Mouse (Mus musculus) skeletal muscle tissue, adult 2 months (tissue): ENCODE measurements at regions not wholly inside any gene's neighbourhood (a gene's known extent, or its start where the extent isn't known, plus 50 kb on each side); places are given as distances from the start of the nearest gene placed in this dataset.

Source experiments
- DNase-seq: peaks from one replicate; pipeline ENCODE4 v3.0.0-alpha.2; 2012; ENCODE audit warnings: low read depth, low spot score

DNA sequence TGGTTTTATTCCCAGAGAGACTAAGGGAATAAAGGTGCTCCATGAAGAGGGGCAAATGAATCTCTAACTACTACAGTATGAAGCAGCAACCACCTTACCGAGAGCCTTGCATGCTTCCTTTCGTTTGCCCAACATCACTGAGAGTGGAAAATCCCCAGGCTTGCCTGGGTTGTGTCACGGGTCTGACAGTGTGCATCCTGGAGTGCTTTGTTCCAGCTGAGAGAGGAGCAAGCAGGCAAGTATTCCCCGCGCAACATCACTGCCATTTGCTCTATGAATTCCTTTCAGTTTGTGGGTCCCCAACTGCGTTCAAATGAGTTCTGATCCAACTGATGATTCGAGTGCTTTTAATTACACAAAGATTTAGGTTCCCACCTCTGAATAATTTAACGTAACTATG is 253.9 kb upstream of the Nsun2 start:
- DNase-seq = no peak

DNA sequence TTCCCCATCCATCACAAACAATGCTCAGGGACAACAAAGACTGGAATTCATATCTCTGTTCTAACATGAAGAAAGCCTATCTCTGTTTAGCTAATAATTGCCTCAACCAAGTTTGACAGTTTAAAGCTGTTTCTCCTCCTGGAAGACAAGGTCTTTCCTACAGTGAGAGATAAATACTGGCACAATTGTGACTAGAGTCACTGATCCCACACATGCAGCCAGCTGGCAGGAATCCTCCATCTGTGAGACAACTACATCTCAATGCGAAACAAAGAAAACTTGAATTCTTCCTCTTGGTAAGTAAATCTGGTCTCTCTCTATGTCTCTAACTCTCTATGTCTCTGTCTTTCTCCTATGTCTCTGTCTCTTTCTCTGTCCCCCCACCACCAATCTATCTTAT is 239.1 kb upstream of the Nsun2 start:
- DNase-seq = no peak

DNA sequence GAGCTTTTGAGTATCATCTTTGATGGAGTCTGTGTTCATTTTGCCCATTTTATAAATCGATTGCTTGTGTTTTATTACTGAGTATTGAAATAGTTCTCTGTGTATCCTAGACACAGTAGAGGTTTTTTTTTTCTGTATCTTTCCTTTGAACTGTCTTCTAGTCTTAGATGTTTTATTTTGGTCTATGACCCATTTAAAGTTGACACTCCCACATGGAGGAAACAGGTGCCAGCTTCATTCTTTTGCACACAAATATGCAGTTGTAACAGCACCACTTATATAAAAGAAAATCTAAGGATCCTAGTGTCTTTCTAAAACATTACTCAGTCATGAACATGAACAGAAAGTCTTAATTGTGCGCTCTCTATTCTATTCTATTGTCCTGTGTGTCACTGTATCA is 230.2 kb upstream of the Nsun2 start:
- no peak for DNase-seq

DNA sequence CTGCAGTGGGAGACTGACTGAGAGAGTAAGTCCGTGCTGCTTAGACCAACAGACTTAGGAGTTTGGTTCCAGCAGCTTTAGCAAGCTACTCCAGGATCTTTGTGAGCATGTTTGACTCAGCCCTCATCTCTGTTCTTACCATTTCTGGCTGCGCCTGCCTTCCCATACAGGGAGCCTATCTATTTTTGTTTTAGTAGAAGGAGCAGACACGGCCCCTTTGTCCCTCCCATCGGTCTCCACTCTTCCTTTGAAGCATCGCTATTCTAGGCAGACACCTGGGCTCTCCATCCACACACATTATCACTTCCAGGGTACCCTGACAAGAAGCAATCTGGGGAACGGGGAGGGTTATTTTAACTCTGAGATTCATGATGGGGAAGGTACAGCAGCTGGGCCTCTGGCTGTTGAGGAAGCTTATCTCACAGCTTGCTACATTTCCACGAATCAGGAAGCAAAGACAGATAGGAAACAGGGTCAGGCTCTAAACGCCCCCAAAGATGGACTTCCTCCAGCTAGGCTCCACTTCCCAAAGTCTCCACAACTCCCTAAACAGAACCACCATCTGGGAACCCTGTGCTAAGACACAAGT is 203.0 kb upstream of the Nsun2 start:
- DNase-seq = no peak

DNA sequence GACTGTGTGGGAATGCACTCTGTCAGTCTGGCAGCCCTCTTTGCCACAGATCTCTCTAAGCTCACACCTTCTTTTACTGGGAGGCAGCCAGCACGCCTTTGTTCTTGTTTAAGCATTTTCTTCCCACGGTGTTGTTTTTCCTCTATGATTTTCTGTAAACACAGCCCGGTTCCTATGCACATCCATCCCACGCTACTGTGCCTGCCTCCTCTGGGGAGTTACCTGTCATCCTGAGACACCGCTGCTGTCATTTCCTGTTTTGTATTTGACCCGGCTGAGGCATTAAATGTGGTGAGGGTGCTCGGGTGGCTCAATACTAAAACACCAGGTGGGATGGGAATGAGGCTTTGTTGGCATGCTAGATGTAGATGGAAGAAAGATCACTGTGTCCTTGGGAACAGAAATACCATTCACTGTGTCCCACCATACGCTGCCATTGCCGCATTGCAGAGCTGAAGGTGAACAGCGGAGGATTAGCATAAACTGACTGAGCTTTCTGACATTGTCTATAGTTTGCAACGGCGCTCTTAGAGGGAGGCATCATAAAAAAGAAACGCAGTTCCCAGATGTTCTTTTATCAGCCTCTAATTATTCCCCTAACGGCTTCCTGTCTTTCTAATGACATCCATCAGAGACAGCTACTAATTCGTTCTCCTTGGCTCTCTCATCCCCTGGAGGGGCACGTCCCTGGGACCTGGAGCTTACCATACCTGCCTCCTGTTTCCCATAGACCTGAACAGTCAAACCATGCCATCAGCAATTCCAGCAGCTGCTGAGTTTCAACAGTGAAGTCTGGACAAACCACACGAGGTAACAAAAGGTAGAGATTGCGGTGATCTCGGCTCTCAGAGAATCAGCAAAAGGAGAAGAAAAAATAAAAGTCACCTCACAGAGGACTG is 201.8 kb upstream of the Nsun2 start:
- no peak for DNase-seq

DNA sequence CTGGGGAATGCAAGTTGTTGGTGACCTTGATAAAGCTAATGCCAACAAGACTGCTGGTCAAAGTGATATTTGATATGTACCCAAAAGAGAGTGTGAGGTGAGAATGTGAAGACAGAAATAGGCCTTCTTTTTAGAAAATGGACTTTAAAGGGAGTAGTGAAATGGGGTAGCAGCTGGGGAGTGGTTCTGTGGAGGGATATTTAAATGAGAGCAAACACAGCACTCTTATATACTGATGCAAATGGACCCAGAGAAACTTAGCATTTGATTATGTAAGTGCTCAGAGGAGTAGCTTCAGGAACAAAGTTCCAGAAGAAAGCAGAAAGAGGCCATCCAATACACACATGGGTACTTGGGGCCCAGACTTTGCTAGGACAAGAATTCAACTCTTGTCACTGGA is 189.7 kb upstream of the Nsun2 start:
- DNase-seq = no peak

DNA sequence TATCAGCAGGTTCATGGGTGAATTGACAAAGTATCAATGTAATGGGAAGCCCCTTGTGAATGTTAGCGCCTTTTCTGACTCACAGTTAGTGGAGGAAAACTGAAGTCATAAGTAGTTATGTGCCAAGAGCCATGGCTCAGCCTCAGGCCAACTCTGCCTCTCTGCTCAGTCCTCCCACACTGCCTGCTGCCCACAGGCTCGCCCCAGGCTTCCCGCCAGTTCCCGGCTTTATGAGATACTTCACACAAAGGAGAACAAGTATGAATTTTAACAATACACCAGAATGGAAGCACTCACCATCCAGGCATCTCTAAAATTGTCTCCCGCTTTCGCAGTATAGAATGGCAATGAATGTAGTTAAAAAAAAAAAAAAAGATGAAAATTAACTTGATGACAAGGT is 176.1 kb upstream of the Nsun2 start:
- no peak for DNase-seq

DNA sequence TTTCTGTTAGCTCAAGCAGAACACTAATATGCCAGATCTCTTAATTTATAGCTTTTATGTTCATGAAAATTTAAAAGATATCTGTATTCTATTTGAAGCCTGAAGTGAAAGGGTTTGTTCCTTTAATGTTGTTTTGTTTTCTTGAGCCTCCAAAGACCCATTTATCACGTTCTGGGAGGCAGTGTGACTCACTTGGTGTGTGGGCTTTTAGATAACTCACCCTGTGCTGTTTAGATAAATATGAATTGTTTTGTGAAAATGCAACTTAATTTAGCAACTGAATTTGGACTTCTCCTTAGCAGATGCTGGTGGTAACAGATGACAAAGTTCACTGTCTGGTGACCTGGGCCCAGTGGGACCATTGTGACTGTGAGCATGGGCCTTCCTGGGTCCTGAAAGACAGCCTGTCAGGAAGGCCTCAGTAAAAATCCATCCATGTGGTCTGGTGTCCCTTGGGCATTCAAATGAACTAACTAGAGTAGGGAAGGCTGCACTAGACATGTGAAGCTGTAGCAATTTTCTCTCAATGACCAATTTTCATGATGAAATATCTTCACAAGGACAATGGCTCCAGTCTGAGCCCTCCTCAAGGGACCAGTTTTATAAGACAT is 167.6 kb upstream of the Nsun2 start:
- no peak for DNase-seq

DNA sequence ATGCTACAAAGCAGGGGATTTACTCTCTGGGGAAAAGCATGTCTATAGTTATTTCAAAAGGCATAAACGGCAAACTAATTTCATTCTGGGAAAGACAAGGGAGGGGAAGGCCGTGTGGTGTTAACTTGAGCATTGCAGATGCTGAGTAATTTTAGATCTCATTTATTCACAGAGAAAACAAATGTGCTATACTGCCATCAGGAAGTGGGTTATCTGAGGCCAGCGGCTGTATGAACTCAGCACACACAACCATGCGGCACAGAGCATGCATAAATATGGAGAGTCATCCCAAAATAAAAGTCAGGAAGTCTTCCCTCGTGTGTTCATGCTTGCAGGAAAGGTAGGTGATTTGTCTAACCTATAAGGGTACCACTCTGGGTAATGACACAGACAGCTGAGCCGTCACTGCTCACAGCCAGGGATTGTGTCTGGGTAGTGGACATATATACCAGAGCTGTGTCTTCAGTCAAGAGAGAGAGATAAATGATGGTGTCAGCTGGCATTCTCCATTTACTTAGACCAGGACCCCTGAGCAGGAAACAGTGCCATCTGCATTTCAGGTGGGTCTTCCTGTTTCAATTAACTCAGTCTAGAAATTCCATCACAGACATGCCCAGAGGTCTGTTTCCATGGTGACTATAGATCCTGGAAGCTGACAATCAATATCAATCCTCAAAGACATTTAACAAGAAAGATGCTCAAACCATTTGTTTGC is 160.3 kb upstream of the Nsun2 start:
- DNase-seq = no peak

DNA sequence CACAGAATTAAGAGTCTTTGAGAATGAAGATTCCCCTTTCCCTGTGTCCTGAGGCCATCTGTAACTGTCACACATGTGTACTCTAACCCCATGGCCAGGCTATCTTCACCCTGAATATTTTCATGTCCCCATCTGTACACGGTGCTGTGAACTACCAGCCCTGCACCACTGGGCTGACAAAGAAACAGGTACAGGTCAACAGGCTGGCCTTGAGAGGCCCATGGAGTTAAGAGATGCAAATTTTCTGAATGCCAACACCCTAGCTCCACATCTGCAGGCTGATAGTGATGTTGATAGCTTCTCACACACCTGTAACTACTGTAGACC is 159.8 kb upstream of the Nsun2 start:
- no peak for DNase-seq

DNA sequence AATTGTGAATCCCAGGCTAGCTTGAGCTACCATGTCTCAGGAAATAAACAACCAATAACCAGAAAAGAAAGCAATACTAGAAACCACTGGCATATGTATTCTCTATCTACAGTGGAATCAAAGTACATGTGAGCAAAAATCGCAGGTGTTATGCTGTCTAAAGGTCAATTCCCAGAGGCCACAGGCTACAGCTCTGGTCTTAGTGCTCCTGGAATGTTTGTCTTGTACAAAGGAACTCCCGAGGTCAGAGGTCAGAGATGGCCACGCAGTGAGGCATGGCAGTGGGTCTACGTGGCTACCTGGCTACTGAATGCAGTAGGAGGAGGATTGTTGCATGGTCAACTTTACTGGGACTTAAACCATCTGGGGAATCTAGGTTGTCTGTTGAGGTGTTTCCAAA is 153.1 kb upstream of the Nsun2 start:
- no peak for DNase-seq

DNA sequence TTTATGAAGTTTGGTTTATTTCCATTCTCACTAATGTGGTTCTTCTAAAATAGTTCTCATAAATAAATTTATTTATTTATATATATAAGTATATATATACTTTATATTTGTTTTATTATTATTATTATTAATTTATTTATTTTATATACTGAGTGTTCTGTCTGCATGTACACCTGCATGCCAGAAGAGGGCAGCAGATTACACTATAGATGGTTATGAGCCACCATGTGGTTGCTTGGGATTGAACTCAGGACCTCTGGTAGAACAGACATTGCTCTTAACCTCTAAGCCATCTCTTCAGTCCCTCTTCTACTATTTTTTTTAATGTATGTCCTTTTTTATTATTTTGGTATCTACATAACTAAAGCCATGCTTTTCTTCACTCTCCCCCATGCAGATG is 148.8 kb upstream of the Nsun2 start:
- DNase-seq = no peak

DNA sequence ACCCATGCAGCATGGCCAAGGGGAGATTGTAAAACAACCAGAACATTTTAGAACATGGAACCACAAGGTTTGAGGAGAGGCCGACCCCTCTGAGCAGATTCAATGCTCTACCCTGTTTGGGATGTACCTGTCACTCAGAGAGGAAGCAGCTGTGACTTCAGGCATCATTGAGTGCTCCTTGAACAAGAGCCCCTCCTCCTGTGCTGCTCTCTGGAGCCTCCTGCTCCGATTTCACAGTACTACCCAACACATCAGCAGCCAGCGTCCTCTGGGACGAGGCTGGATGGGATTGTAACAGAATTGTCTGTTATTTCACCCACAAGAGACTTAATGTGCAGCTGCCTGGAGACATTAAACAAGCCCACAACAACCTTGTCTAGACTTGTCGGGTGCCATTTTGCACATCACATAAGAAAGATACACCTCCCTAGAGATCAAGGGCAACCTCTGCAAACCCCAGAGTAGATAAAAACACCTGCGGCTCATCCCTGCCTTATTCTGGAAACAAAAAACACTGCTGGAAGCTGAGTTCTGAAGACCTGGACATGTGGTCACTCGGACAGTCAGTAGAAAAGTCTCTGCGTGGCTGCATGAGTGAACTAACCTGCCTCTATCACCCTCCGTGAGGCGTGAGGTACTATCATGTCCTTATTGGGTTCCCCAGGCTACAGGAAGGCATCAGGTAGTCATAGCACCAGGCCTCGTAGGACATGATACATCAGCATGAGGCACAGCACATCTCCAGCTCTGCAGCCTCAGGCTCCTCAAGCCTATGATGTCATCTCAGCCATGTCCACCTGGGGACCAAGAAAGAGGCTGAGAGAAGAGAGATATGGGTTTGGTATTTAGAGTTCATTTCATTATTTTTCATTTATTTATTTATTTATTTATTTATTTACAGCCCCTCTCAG is 140.4 kb upstream of the Nsun2 start:
- DNase-seq = no peak

DNA sequence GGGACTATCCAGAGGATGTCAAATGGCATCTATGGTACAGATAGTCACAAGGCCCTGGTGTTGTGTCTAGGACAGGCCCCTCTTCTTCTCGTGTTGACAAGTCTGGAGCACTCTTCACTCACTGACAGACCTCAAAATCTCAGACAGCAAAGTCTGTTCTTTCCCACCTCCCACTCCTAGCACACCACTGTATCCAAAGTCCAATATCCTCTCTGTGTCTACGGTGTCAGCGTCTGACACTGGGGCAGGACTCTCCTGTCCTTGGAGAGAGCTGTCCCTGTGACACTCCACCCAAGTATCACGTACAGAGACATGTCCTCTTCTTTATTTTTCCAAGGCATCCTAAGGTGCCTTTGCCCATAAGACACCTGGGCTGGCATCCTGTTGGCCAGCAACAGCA is 139.0 kb upstream of the Nsun2 start:
- DNase-seq = no peak

DNA sequence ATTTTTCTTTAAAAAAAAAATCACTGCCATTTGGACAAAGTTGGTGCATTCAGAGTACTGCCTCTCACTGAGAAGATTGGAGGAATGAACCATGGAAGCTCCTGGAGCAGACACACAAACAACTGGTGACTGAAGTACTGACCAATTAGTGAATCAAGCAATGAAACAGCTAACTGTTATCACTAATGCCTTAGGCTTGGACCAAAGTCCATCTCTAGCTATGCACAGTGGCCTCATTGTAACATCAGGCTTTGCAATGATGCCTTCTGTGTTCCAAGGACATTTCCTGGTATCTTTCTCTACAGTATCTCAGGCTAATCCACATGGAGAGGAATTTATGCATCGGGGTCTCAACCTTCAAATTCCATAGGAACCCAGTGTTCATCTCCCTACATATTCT is 123.2 kb upstream of the Nsun2 start:
- DNase-seq = no peak

DNA sequence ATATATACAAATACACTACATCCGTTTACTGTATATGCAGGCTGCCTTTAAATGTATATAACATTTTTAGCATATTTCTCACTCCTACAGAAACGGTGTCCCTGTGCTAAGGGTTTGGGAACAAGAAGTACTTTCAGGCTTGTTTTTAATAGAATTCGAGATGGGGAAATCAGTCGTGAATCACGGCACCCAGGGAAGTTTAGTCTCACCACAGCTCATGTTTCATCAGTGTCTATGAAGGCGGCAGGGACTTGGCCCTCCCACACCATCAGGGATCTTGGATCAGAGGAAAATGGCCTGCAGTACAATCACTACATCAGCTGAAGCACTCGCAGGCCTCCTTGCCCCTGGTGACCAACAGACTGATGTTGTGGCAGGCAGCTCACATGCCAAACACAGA is 118.7 kb upstream of the Nsun2 start:
- DNase-seq = no peak

DNA sequence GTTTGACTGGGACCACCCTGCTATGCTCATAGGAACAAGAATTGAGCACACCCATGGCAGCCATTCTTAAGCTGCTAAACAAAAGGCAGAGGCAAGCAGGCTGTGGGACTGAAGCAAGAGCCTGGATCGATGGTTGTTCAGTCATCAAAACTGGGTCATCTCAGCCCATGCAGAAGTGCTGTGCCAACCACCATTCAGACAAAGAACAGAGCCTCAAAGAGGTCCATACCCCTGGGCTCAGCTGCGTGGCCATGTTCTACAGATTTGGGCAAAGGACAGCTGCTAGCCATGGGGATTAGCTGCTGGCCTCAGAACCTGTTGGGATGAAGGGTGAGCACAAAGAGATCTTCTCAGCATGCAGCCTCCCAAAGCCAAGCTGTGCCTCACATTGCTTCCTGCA is 116.8 kb upstream of the Nsun2 start:
- DNase-seq = no peak

DNA sequence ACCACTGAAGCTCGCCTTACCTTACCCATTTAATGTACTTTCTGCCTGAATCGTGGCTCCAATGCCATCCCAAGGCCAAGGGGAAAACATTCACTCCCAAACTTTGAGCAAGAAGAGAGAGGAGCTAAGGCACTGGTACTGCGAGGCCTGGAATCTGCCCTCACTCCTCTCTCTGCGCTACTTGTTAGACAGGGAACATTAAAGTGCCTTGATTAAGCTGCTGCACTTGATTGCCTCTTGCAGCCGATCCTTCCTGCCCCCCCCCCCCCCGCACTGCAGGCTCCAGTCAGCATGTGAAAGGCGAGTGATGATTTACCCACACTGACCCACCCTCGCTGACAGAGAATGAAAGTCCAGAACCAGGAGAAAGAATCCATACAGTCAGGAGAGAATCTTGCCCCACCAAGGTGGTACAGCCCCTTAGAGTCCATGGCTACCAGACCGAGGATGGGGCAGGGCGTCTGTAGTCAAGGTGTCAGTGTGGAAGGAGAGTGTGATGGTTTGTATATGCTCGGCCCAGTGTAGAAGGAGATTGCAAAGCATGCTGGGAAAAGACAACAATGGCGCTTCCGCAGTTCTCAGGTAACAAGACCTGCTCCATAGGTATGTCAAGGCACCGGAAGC is 115.6 kb upstream of the Nsun2 start:
- DNase-seq = no peak

DNA sequence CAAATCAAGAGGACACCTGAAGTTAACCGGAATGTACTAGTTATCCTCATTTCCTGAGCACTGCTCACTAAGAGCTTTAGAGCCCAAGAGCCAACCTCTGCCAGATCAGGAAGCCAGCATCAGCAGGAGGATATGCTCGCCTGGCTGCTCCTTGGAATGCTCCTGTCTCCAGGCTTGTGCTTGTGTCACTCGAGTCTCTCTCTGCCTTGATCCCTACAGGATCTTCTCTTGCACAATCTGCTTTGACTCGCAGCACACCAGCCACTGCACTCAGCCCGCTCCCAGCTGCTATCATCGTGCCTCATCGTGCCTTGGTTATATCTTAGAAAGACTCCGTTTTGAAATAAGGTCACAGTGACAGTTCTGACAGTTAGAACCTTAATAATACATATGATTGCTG is 113.4 kb upstream of the Nsun2 start:
- no peak for DNase-seq

DNA sequence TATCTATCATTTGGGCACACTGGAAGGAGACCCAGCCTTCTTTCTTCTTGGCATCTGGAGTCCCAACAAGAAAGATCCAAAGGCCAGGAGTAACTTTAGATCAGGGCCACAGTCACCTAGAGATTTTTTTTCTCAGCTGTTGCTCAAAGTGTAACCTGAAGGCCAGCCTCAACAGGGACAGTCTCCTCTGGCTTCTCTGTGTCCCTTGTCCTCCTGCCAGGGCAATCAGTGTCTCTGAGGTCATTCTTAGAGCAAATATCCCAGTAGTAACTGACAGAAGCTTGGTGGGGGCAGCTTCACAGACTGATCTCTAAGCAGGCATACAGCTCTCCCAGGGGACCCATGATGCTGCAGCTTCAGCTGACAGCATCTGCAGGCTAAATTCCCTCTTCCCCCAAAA is 111.6 kb upstream of the Nsun2 start:
- DNase-seq = peak; percentile 46

DNA sequence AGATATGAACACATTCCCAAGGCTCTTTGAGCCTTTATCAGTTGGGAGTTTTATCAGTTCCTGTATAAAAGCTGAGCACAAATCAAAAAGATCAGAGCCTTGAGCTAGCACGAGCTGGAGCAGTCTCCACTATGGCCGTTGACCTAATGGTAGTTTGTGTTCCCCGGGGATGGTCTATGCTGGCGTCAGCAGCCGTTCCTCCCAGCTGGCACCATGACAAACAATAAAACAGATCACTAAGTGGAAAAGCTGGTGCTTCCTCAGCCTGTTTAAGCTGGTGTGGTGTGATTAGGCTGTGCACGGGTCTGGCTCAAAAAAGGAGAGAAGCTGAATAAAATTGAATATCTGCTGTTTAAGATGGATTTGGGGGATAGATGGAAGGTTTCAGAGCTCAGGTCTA is 107.4 kb upstream of the Nsun2 start:
- peak; percentile 27 for DNase-seq
